Mouse (Mus musculus) heart, postnatal 4 days (tissue): ENCODE measurements around the gene Gm11563. TPM values are rescaled to one million over a fixed set of nuclear protein-coding genes. Genes with fewer than 3 reads are reported as not detected.

ENCODE experiments used
- total RNA-seq, 2 experiments: library from RNA; stranded (reverse); gene quantifications; 2 replicates each; pipeline ENCODE4 v1.2.3; 2021

Gene Gm11563
- total RNA-seq, 2 experiments from 2014 or later, result not detected

Other genes with a start within 250 kb of the Gm11563 start
- not detected for gene Krt12, start 236.7 kb downstream of the Gm11563 start, total RNA-seq
- gene Krt20, start 220.8 kb downstream of the Gm11563 start, total RNA-seq, result under 1 TPM; 0.21 to 0.79 TPM
- gene Krt23, start 165.8 kb downstream of the Gm11563 start, total RNA-seq, result not detected
- not detected for gene Krt39, start 137.6 kb downstream of the Gm11563 start, total RNA-seq
- gene Krt40, start 115.8 kb downstream of the Gm11563 start, total RNA-seq, result not detected
- gene Krtap3-3, start 108.1 kb downstream of the Gm11563 start, total RNA-seq, result not detected
- gene Krtap3-2, start 102.1 kb downstream of the Gm11563 start, total RNA-seq, result not detected
- gene Gm11939, start 99.5 kb downstream of the Gm11563 start, total RNA-seq, result not detected
- gene Krtap3-1, start 92.3 kb downstream of the Gm11563 start, total RNA-seq, result not detected
- gene Krtap1-5, start 77.9 kb downstream of the Gm11563 start, total RNA-seq, result not detected
- gene Krtap1-4, start 75.3 kb downstream of the Gm11563 start, total RNA-seq, result not detected
- gene Krtap1-3, start 67.6 kb downstream of the Gm11563 start, total RNA-seq, result not detected
- not detected for gene Krtap9-3, start 60.9 kb downstream of the Gm11563 start, total RNA-seq
- gene Gm11938, start 55.7 kb downstream of the Gm11563 start, total RNA-seq, result not detected
- not detected for gene Gm11937, start 48.8 kb downstream of the Gm11563 start, total RNA-seq
- not detected for gene Krtap2-4, start 44.1 kb downstream of the Gm11563 start, total RNA-seq
- not detected for gene Gm11562, start 38.5 kb downstream of the Gm11563 start, total RNA-seq
- not detected for gene Krtap4-1, start 30.7 kb downstream of the Gm11563 start, total RNA-seq
- not detected for gene Krtap4-2, start 23.9 kb downstream of the Gm11563 start, total RNA-seq
- gene Krtap4-7, start 14.9 kb downstream of the Gm11563 start, total RNA-seq, result not detected
- not detected for gene Gm11555, start 8.7 kb downstream of the Gm11563 start, total RNA-seq
- not detected for gene Krtap4-6, start 7.0 kb upstream of the Gm11563 start, total RNA-seq
- not detected for gene Gm14190, start 31.8 kb upstream of the Gm11563 start, total RNA-seq
- not detected for gene Gm14180, start 75.3 kb upstream of the Gm11563 start, total RNA-seq
- not detected for gene Gm11595, start 114.0 kb upstream of the Gm11563 start, total RNA-seq
- not detected for gene Krtap4-8, start 121.7 kb upstream of the Gm11563 start, total RNA-seq
- gene Krtap4-9, start 126.2 kb upstream of the Gm11563 start, total RNA-seq, result not detected
- not detected for gene Gm11596, start 134.5 kb upstream of the Gm11563 start, total RNA-seq
- not detected for gene Gm11569, start 140.0 kb upstream of the Gm11563 start, total RNA-seq
- not detected for gene Gm11554, start 145.5 kb upstream of the Gm11563 start, total RNA-seq
- not detected for gene Krtap4-13, start 150.9 kb upstream of the Gm11563 start, total RNA-seq
- gene Gm11564, start 156.7 kb upstream of the Gm11563 start, total RNA-seq, result not detected
- gene 2300003K06Rik, start 179.1 kb upstream of the Gm11563 start, total RNA-seq, result not detected
- gene Krtap4-16, start 192.6 kb upstream of the Gm11563 start, total RNA-seq, result not detected
- gene Gm11568, start 199.0 kb upstream of the Gm11563 start, total RNA-seq, result not detected
- not detected for gene Gm11559, start 205.5 kb upstream of the Gm11563 start, total RNA-seq
- gene Krtap9-1, start 214.4 kb upstream of the Gm11563 start, total RNA-seq, result not detected
- not detected for gene Gm11567, start 220.2 kb upstream of the Gm11563 start, total RNA-seq
- not detected for gene Krtap31-1, start 249.0 kb upstream of the Gm11563 start, total RNA-seq